ENCODE assay signal across 22 mouse cellular contexts in the genomic region with DNA sequence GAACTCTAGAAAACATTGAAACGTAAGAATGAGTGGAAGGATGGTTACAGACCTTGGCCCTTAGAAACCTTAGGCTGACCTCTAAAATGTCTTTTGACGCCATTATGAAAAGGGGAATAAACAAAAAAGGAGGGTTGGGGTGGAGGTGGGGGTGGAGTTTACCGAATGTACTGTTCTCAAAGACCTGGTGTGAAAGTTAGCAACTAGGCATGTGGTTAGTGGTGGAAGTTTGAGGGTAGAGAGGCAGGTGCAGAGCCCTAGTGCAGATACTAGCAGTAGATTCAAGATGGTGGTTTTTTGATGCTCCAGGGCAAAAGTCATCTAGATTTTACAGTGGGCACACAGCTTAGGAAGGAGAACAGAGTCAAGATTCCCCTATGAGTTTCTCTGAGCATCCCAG. TPM values are rescaled to one million over a fixed set of nuclear protein-coding genes. Genes with fewer than 3 reads are reported as not detected.
DNase-seq lines count a peak whose midpoint lies in the region; ATAC-seq lines count a peak whose summit lies in the region.
"Had no signal": no experiment of that assay in that cellular context is flagged by ENCODE, and none has a peak within 500 bp of the region (broad histone marks: within the 10 kb centered on the region; RNA-seq: fewer than 3 reads in every experiment).

No protein-coding gene starts in this region.

- peak; percentile 55 for ATAC-seq in activated CD4-positive, CD25-positive, alpha-beta regulatory T cell, adult 4 months
- ATAC-seq in monocyte, adult 5-6 weeks (replicated peaks; ENCODE audit: insufficient number of reproducible peaks, low FRiP score, low TSS enrichment, poor library complexity, severe bottlenecking) = no peak
- ATAC-seq: forebrain, postnatal 0 days; midbrain, embryonic 15.5 days had no signal

- DNase-seq in CD4-positive helper T cell, adult 2 months (ENCODE audit: low read depth, low spot score) = peak; percentile 81
- peak; percentile 64 to 80 for DNase-seq in natural killer cell, adult 2 months (ENCODE audit: low spot score in 2 of 2)
- peak; percentile 72 for DNase-seq in thymus, postnatal 25 days
- no peak for DNase-seq in adrenal gland, postnatal 25 days
- no peak for DNase-seq in adrenal gland, adult (ENCODE audit: inconsistent age in 2 of 2, low spot score in 1 of 2)
- DNase-seq: adrenal gland, postnatal 36 days; cerebellum, adult 11-12 months; cerebellum, postnatal 14 days; forebrain, postnatal 0 days; gastrocnemius, postnatal 25 days; heart, adult 18-20 months; kidney, adult 8-10 months; kidney, postnatal 14 days; liver, embryonic 13.5 days; lung, adult 2 months; lung, postnatal 14 days; right cerebral cortex, adult 18-20 months; right cerebral cortex, postnatal 4 days had no signal

RNA-seq across cellular contexts. Expression of gene Ptprc, which starts 18.5 kb away (rescaled TPM):
- polyA plus RNA-seq in activated CD4-positive, CD25-positive, alpha-beta regulatory T cell, adult 4 months (2017; shearing (Covaris generic)) = 1,000 to 10,000 TPM; 1,133 to 1,303 TPM
- total RNA-seq in adrenal gland, postnatal 25 days (2021) = 5.3 and 5.7 TPM in 2 replicates
- 2,690 to 3,839 TPM (median 2,776 TPM) in 3 replicates for total RNA-seq in monocyte, adult 5-6 weeks (2017)
- polyA plus RNA-seq: myocyte had no signal

Comparison
In these comparisons a context has a peak if more than half of its experiments do, and no peak if none do; other contexts are left out.
1. DNase-seq: peak in CD4-positive helper T cell, adult 2 months (single experiment), natural killer cell, adult 2 months (2 of 2) and thymus, postnatal 25 days (single experiment); none in adrenal gland, postnatal 25 days (single experiment) and adrenal gland, adult (0 of 2).
2. RNA of gene Ptprc, which starts 18.5 kb away (total RNA-seq): 2,690 to 3,839 TPM in monocyte, adult 5-6 weeks; 5.3 to 5.7 TPM in adrenal gland, postnatal 25 days; every median in the first group is over 100 times any median in the second.